Mouse (Mus musculus) layer of hippocampus, postnatal 25 days (tissue): ENCODE results near the gene Klhl10. TPM values are rescaled to one million over a fixed set of nuclear protein-coding genes. Genes with fewer than 3 reads are reported as not detected.

Source experiments
- DNase-seq, 2 experiments: peaks; one replicate each; pipeline ENCODE4 v3.0.0; 2022; ENCODE audit warnings: mixed read lengths in 2 of 2, low spot score in 1 of 2; ENCODE audit errors: extremely low spot score in 1 of 2
- total RNA-seq, 2 experiments: library from RNA; stranded (reverse); gene quantifications; 2 replicates each; pipeline ENCODE4 v1.2.3; 2021

The Klhl10 gene
- total RNA-seq, 2 experiments from 2014 or later, result 1.1 to 1.6 TPM

- DNase-seq, result no peak
Measured at GRCm38 (mm10) chr11:100457247-100457646, 15.5 kb downstream of the Klhl10 start.

GRCm38 (mm10) chr11:100457711-100458110, 16.0 kb downstream of the Klhl10 start:
- DNase-seq, result no peak

- peak; percentile 30 to 31 for DNase-seq
Measured at GRCm38 (mm10) chr11:100462699-100463098, 21.0 kb downstream of the Klhl10 start.

GRCm38 (mm10) chr11:100465229-100465792, 23.6 kb downstream of the Klhl10 start:
- no peak for DNase-seq

- DNase-seq, result no peak
Measured at GRCm38 (mm10) chr11:100465833-100466232, 24.1 kb downstream of the Klhl10 start.

GRCm38 (mm10) chr11:100471352-100472196, 29.9 kb downstream of the Klhl10 start:
- DNase-seq, result no peak

- peak; percentile 91 to 92 for DNase-seq
Measured at GRCm38 (mm10) chr11:100472197-100472934, 30.6 kb downstream of the Klhl10 start, which contains the start of gene Klhl11. TSS of gene Klhl11 (minus strand) at chr11:100472741.

GRCm38 (mm10) chr11:100472935-100473295, 31.2 kb downstream of the Klhl10 start:
- DNase-seq, result no peak

- no peak for DNase-seq
Measured at GRCm38 (mm10) chr11:100476281-100476680, 34.6 kb downstream of the Klhl10 start.

- DNase-seq, result no peak
Measured at GRCm38 (mm10) chr11:100479152-100479551, 37.4 kb downstream of the Klhl10 start.

- DNase-seq, result no peak
Measured at GRCm38 (mm10) chr11:100484461-100484860, 42.7 kb downstream of the Klhl10 start.

- no peak for DNase-seq
Measured at GRCm38 (mm10) chr11:100485801-100486538, 44.3 kb downstream of the Klhl10 start.

- no peak for DNase-seq
Measured at GRCm38 (mm10) chr11:100490951-100491350, 49.2 kb downstream of the Klhl10 start.

- no peak for DNase-seq
Measured at GRCm38 (mm10) chr11:100493771-100494170, 52.1 kb downstream of the Klhl10 start.

GRCm38 (mm10) chr11:100500241-100500640, 58.5 kb downstream of the Klhl10 start:
- no peak for DNase-seq

- no peak for DNase-seq
Measured at GRCm38 (mm10) chr11:100500651-100501050, 58.9 kb downstream of the Klhl10 start.

- DNase-seq, result no peak
Measured at GRCm38 (mm10) chr11:100501321-100501720, 59.6 kb downstream of the Klhl10 start.

GRCm38 (mm10) chr11:100504990-100505660, 63.4 kb downstream of the Klhl10 start:
- no peak for DNase-seq

- no peak for DNase-seq
Measured at GRCm38 (mm10) chr11:100505997-100506396, 64.3 kb downstream of the Klhl10 start.
